Mouse (Mus musculus): ENCODE results near the gene Cnot2. TPM values are rescaled to one million over a fixed set of nuclear protein-coding genes. Genes with fewer than 3 reads are reported as not detected.

Cnot2 gene
- total RNA-seq, 2 experiments from 2014 or later, result 31.2 to 33.9 TPM

GRCm38 (mm10) chr10:116562731-116563480, 18.4 kb downstream of the Cnot2 start:
- DNase-seq (ENCODE audit: low spot score), result no peak

DNA sequence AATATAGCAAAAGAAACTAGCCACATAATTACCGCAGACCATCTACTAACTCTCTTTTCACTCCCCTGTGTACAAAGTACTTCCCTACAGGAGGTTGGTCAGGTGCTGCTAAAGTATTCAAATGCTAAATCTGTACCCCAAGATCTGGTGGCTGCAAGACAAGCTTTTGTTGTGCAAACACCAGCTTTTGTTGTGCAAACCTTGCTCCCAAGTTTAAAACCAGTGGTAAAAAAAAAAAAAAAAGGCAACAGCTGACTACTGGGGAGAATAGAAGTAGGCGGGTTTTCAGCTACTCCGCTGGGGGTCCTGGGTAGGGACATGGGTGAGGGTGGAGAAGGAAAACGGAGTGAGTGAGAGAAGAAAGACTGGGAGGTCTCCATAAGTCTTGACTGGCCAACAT, 19.1 kb downstream of the Cnot2 start:
- no peak for DNase-seq (ENCODE audit: low spot score)

- no peak for DNase-seq (ENCODE audit: low spot score)
Measured at GRCm38 (mm10) chr10:116559171-116559570, 22.1 kb downstream of the Cnot2 start.

GRCm38 (mm10) chr10:116557166-116557565, 24.1 kb downstream of the Cnot2 start:
- DNase-seq (ENCODE audit: low spot score), result no peak

DNA sequence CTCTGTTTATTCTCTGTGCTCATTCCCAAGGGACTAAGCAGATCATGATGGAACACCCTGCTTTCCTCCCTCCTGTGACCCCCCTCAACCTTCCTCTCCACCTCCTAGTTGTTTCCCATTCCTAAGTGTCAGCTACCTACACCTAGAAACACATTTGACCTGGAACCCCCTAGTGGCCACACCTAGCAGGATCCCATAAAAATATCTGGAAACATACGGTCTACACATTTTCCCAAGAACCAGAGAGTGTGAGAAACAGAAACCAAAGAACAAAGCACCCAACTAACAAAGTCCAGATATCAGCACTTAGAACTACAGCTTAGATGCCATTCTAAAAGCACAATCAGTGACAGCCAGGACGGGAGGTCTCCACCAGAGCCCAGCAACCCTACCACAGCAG, 26.9 kb downstream of the Cnot2 start:
- no peak for DNase-seq (ENCODE audit: low spot score)

DNA sequence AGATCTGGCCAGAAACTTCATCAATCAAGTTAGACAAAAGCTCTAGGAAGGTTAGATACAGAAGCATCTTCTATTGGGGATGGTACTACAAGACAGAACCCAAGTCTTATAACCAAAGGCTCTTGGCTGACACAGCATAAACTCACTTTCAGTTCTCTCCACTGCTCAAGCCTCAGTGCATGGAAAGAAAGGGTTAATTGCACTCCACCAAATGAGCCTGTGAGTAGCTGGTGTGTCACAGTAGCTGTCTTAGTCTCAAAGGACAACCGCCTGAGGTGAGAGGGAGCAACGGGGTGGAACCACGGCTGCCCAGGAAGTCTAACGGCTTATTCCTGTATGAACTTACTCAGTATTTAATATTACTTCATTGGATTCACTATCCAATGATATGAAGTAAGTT, 33.4 kb downstream of the Cnot2 start:
- no peak for DNase-seq (ENCODE audit: low spot score)

DNA sequence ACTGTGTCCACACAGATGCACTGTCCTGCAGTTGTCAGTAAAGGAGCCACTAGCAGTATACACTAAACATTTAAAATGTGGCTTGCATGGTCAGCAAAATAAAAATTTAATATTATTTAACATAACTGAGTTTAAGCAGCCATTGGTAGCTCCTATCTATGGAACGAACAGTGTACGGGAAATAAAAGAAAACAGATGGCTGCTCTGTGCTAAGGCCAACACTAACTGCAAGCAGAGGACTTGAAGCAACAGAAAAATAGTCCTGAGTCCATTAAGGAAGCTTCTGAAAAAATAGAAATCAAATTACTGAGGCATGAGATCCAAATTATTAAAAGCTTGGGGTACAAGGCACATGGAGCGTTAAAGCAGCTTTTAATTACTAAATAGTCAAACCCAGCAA, 35.1 kb downstream of the Cnot2 start:
- DNase-seq (ENCODE audit: low spot score), result no peak

DNA sequence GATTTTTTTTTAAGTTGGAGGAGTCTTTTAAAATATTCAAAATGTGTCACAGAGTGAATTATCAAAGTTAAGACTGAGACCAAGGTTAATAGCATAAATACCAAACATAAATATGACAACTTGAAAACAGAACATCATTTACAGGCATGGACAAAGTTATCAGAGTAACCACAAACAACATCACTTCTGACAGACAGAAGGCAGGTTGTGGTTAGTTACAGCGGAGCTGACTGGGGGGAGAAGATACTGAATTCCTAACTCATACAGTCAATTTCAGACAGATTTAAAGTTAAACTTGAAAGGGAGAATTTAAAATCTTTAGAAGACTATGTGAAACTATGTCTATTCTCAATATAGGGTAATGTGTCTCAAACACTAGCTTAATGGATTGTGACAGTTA, 38.2 kb downstream of the Cnot2 start:
- no peak for DNase-seq (ENCODE audit: low spot score)

GRCm38 (mm10) chr10:116540750-116541149, 40.6 kb downstream of the Cnot2 start:
- DNase-seq (ENCODE audit: low spot score), result no peak

GRCm38 (mm10) chr10:116537495-116537894, 43.8 kb downstream of the Cnot2 start:
- DNase-seq (ENCODE audit: low spot score), result no peak

- no peak for DNase-seq (ENCODE audit: low spot score)
Measured at GRCm38 (mm10) chr10:116534278-116534677, 47.0 kb downstream of the Cnot2 start.

- DNase-seq (ENCODE audit: low spot score), result no peak
Measured at GRCm38 (mm10) chr10:116532561-116532960, 48.8 kb downstream of the Cnot2 start.

DNA sequence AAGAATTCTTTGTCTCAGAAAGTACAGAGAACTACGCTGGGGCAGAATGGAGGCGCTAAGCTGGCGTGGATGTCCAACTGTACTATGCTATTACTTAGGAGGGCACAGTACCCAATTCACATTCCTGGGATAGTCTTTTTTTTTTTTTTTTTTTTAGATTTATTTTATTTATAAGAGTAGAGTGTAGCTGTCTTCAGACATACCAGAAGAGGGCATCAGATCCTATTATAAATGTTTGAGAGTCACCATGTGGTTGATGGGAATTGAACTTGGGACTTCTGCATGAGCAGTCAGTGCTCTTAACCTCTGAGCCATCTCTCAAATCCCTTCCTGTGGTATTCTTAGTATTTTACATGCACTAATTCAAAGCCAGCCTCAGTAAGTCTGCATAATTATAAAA, 50.2 kb downstream of the Cnot2 start:
- no peak for DNase-seq (ENCODE audit: low spot score)

DNA sequence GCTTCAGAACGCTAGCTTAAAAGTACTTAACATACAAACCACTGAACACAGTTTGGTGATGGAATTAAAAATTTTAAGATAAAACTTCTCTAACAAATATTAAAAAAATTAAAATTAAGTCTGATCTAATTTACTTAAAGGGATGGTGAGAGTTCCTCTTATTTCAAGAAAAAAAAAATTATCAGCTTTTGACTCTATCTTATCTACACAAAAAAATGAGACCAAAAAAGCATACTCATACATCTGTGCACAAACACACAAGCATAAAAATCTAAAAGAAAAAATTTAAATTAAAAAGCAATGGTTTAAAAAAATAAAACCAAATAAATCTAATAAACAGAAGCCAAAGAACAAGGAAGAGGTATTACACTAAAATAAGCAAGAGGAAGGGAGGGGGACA, 61.7 kb downstream of the Cnot2 start:
- no peak for DNase-seq (ENCODE audit: low spot score)

DNA sequence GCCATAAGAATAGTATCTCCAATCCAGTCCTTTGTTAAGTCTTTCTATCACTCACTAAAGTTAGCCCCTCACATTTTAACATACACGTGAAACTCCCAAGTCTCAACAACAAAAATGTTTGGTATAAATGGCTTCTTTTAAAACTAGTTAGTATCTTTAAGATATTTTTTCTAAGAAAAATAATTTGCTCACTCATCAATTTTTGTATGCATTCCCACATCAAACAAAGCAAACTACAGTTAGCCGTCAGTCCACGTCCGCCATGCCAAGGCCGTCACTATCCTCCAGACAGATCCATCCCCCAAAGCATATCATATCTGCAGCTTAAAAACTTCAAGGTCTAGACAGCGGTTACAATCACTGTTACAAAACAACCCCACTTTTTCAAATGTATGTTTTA, 65.7 kb downstream of the Cnot2 start:
- no peak for DNase-seq (ENCODE audit: low spot score)

DNA sequence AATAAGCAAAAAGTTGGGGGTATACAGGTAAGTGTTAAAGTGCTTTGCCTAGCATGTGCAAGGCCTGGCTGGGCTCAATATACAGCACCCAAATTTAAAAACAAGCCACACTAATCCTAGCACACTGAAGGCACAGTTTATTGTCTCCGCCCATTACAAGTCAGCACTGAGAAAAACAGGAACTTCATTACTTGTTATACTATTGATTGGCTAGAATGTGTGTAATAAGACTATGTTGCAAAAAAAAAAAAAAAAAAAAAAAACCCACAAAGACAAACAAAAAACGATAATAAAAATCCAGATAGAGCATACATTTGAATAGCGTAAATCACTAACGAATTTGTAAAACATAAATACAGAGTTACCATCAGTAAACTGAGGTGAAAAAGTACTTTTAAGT, 66.2 kb downstream of the Cnot2 start:
- no peak for DNase-seq (ENCODE audit: low spot score)

- DNase-seq (ENCODE audit: low spot score), result no peak
Measured at GRCm38 (mm10) chr10:116513254-116513635, 68.1 kb downstream of the Cnot2 start.

DNA sequence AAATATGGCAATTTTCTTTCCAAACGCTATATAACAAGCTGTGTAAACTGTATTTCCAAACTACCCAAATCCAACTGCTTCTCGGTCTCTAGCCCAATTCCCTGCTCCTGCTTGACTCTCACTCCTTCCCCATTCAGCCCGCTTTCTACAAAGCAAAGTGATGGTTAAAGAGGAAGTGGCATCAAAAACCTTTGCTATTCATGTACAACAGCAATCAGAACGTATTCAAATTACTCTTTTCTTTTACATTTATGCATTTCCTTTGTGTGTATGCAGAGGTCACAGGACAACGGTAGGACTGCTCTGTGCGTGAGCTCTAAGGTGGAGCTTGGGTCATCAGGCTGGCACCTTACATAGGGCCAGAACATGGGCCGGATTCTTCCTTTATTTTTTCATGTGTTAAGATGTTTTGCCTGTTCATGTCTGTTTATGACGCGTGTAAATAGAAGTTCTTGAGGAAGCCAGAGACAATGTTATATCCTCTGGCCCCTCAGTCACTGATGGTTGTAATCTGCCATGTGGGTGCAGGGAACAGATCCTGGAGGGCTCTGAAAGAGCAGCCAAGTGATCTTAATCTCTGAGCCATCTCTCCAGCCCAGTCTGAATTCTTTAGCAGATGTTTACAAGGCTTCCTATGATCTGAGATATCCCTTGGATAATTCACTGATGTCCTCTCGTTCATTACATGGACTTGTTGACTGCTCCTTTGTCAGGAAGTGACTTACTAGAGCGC, 68.6 kb downstream of the Cnot2 start:
- DNase-seq (ENCODE audit: low spot score), result no peak

DNA sequence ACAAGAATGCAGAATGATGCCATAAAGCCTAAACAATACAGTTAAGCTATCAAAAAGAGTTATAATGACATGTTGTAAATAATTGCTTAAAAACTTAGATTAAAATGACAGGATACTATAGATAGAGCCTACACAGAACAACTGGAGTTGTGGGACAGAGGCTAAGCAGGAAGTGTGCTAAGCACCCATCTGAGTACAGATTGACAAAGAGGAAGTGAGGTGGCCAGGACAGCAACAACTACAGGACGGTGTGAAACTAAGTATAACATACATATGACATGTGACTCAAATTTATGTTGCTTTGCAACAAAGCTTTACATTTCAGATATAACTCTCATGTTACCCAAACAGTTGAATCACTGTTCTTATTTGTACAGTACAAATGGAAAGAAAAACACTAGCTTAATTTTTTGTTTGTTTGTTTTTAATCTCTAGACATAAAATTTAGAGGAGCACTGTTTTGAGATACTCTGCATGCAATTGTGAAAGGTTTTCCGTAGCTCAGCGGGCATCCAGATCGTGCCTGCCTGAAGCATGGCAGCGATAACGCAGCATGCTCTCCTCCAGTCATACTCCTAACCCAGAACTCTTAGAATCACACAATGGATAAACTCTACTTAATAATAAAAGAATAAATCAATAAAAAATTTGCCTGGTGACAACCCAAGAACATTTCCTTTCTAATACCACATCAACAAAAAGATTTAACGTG, 75.9 kb downstream of the Cnot2 start:
- no peak for DNase-seq (ENCODE audit: low spot score)

- DNase-seq (ENCODE audit: low spot score), result no peak
Measured at GRCm38 (mm10) chr10:116492768-116493167, 88.5 kb downstream of the Cnot2 start.

DNA sequence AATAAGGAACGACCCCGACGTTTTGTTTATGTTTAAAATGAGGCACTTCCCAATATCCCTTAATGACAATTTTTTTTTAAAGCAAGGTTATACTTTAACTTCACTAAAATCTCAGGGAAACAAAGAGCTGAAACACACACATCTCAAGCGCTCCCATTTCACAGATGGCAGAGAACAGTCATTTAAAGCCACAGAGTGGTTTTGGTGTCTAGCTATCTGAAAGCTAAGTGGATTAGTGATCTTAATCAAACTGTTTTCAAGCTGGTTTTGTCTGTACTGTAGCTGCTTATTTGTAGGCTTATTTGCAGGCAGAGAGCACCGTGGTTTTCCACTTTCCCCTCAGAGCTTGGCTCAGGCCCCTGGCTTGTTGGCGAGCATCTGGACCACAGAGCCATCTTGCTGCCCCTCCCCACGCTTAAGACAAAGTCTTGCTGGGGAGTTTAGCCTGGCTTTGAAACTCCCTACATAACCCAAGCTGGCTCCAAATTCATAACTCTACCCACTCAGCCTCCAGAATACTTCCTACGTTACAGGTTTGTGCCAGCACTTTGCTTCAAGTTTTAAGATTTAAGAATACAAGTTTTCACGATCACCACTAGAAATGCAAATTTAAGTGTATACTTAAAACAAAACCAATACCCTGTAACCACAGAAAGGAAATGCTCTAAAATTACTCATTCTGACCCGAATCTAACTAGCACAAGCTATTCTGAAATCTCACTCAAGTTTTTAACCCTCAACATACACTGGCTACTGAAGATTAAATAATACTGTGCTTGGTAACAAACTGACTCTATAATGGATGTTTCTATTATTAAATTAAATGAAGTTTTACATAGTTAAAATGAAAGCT, 94.2 kb downstream of the Cnot2 start:
- DNase-seq (ENCODE audit: low spot score), result no peak

DNA sequence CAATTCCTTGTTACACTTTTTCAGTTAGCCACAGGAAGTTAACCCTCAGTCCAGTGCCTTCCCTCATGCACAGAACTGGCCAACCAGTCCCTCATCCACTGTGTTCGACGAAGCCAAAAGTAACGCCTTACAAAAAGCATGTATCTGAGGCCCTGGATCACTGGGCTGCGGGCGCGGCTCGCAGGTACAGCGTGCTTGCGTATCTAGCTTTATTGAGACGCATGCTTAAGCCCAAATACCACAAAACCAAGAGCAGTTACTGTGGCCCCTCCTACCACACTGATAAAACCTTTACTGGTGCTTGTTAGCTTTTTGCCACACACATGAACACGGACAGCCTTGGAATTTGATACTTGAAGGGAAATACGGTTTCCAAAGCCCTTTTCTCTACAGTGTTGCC, 99.4 kb downstream of the Cnot2 start:
- no peak for DNase-seq (ENCODE audit: low spot score)

Measured in gastrocnemius, adult 18-20 months (tissue).